Mouse (Mus musculus) stomach, embryonic 16.5 days (tissue): ENCODE data around the gene Aldoart2. TPM values are rescaled to one million over a fixed set of nuclear protein-coding genes. Genes with fewer than 3 reads are reported as not detected.
"Not testable (repeated sequence)": the region's sequence is repeated elsewhere in the genome, so short reads cannot be mapped to it uniquely, and the experiment has no call there.

Source experiments
- ATAC-seq: fragments of 200-750 bp; cut with Nextera tagmentation; 2 replicates; pipeline ENCODE4 v1.8.0; 2017; ENCODE audit warnings: moderate number of reproducible peaks, moderate TSS enrichment; ENCODE audit not compliant: insufficient read depth, low FRiP score
- H3K27ac ChIP-seq: fragments of 300-500 bp; sonication (generic); 2 replicates; pipeline ENCODE4 v1.5.1; 2014; ENCODE audit warnings: low read length
- H3K27me3 ChIP-seq: fragments of 300-500 bp; sonication (generic); 2 replicates; pipeline ENCODE4 v1.6.1; 2014; ENCODE audit warnings: low read length, control low read depth, mixed read lengths; ENCODE audit not compliant: control insufficient read depth, insufficient read depth
- H3K36me3 ChIP-seq: fragments of 300-500 bp; sonication (generic); 2 replicates; pipeline ENCODE4 v1.6.1; 2014; ENCODE audit warnings: low read length; ENCODE audit not compliant: control insufficient read depth, insufficient read depth
- H3K4me1 ChIP-seq: fragments of 300-500 bp; sonication (generic); 2 replicates; pipeline ENCODE4 v1.6.1; 2014; ENCODE audit warnings: low read length, control low read depth, mixed read lengths; ENCODE audit not compliant: control insufficient read depth, insufficient read depth
- H3K4me2 ChIP-seq: fragments of 300-500 bp; sonication (generic); 2 replicates; pipeline ENCODE4 v1.6.1; 2014; ENCODE audit warnings: low read depth, low read length, mixed read lengths
- H3K4me3 ChIP-seq: fragments of 300-500 bp; sonication (generic); replicated peaks from 2 replicates; pipeline ENCODE4 v1.5.1; 2014; ENCODE audit warnings: mild to moderate bottlenecking, low read length
- H3K9ac ChIP-seq: fragments of 300-500 bp; sonication (generic); 2 replicates; pipeline ENCODE4 v1.6.1; 2014; ENCODE audit warnings: low read length
- H3K9me3 ChIP-seq: fragments of 300-500 bp; sonication (generic); replicated peaks from 2 replicates; pipeline ENCODE4 v1.6.1; 2016; ENCODE audit warnings: low read length, control low read depth; ENCODE audit not compliant: control insufficient read depth
- WGBS: fragments of 180-500 bp; shearing (Covaris S2); extraction: QIAGEN DNeasy Blood & Tissue Kit; methylation state at CpG from one replicate; pipeline ENCODE4 v1.1.7; 2014; 5-methylcytosine and 5-hydroxymethylcytosine counted together
- polyA plus RNA-seq: library from polyadenylated mRNA; unstranded; fragments of >200 nt; fragmentation: Nextera tagmentation; extraction: Ambion mirVana; gene quantifications from 2 replicates; pipeline ENCODE4 v1.2.1, GENCODE M21; 2015

Aldoart2 gene
- not detected in 2 replicates for polyA plus RNA-seq

DNA sequence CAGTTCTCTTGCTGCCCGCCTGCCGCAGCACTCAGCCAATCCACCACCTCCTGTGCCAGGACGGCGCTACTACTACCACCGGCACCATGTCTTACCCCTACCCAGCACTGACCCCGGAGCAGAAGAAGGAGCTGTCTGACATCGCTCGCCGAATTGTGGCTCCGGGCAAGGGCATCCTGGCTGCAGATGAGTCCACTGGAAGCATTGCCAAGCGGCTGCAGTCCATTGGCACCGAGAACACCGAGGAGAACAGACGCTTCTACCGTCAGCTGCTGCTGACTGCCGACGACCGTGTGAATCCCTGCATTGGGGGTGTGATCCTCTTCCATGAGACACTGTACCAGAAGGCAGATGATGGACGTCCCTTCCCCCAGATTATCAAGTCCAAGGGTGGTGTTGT is at the start of gene Aldoart2:
Gene Aldoart2, plus strand, starts transcription at position 34 of the 400 bp plus-strand sequence.
- Histone ChIP-seq H3K9me3 (no peaks in the 10 kb centered on the region), H3K4me1 (no peaks in the 10 kb centered on the region), H3K9ac (no peak within 1 kb of the TSS), H3K4me3 (no peak within 1 kb of the TSS), H3K4me2 (no peak within 1 kb of the TSS), H3K27ac (no peak within 1 kb of the TSS), H3K27me3 (no peaks in the 10 kb centered on the region), H3K36me3 (no peaks in the 10 kb centered on the region)
- 94% methylated on average over 19 of the region's 19 CpGs for whole genome bisulfite sequencing
- ATAC-seq: no peak

DNA sequence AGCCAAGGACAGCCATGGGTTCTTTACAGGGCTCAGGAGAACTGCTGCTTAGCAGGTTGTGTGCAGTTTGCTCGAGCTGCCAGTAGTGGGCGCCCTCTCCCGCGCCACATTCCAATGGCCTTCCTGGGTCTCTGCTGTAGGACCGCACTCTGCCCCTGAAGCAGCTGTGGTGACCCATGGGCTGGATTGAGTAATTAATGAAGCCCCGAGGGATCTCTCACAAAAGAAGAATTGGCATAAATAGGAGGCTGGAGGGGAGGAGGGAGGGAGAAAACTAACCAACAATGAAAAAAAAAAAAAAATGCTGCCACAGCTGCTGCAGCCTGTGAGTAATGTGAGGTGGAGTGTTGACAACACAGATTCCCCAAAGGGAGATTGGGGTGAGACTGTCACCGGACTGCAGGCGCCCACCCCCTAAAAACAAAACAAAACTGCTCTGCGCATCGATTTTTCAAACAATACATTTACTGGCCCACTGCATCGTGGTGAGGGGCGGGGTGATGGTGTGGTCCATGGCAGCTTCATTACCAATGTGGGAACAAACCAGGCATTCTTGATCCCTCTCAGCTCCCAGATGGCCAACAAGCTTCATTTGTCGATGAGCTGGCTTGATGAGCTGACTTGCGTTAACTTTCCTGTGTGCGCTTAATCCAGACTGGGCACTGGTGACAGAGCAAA is 46.8 kb upstream of the Aldoart2 start:
- H3K27me3 ChIP-seq: no peaks in the 10 kb centered on the region
- no peak overlapping the region for H3K4me2 ChIP-seq
- no peaks in the 10 kb centered on the region for H3K9me3 ChIP-seq
- no peak overlapping the region for H3K27ac ChIP-seq
- 53% methylated on average over 15 of the region's 15 CpGs for WGBS
- H3K4me1 ChIP-seq: no peaks in the 10 kb centered on the region
- no peak overlapping the region for H3K4me3 ChIP-seq
- no peak for ATAC-seq
- no peaks in the 10 kb centered on the region for H3K36me3 ChIP-seq
- H3K9ac ChIP-seq: no peak overlapping the region

DNA sequence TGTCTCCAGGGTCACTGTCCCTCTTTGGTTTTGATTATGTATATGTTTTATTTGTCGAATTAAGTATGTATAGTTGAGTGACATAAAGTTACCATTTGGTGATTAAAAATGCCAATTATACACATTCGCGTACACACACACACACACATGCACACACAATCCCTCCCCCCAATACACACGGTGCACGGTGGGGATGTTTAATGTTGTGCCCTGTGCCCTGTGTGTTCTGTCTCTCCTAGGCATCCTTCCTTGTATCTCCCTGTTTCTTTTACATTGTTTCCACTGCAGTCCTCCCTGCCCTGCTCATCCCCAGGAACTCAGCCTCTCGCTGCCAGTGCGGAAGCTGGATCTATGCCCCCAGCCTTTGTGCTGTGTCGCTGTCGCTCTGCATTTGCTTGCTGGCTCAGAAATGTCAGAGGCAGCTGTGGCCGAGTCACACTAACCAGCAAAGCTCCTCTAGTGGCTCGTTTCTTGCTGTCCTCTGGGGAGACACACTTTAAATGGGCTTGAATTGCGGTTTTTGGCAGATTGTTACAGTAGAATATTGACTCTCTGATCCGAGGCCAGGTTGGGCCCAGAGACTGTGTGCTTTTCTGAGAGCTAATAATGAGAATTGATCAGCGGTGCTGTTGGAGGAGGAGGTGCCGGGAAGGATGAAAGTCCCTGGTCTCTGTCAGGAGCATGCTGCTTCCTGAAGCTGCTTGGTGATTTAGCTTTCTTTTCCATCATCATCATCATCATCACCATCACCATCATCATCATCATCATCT is 37.9 kb upstream of the Aldoart2 start:
- Histone ChIP-seq H3K27ac (no peak overlapping the region), H3K36me3 (no peaks in the 10 kb centered on the region), H3K9ac (no peak overlapping the region), H3K27me3 (no peaks in the 10 kb centered on the region), H3K4me2 (no peak overlapping the region), H3K4me1 (no peaks in the 10 kb centered on the region), H3K4me3 (no peak overlapping the region), H3K9me3 (no peaks in the 10 kb centered on the region)
- ATAC-seq: no peak
- WGBS: 63% methylated on average over 15 of the region's 15 CpGs

DNA sequence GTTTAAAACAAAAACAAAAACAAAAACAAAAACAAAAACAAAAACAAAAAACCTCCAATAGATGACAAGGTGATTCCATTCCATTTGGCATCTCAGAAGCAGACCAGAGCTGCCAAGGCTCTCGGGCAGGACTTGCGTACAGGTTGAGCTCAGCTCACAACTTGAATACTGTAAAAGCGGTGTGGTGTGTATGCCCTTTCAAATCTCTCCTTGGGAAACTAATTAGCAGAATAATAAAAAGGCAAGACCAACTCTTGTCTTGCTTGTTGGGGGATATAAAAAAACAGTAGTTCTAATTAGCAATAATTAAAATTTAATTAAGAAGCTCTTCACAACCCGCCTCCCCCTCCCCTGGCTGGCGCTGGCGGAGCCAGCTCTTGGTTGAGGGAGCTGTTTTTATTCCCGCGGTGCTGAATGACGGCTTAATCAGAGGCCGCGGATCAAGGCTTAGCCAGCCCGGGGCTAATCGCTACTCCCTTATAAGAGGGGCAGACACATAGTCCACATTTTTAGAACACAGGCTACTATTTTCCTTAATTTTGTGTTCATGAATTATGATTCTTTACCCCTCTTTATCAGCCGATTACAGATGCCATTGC is 28.4 kb upstream of the Aldoart2 start:
- Histone ChIP-seq H3K36me3 (no peaks in the 10 kb centered on the region), H3K9me3 (no peaks in the 10 kb centered on the region), H3K4me2 (no peak overlapping the region), H3K9ac (no peak overlapping the region), H3K4me3 (no peak overlapping the region), H3K4me1 (no peaks in the 10 kb centered on the region), H3K27ac (no peak overlapping the region), H3K27me3 (no peaks in the 10 kb centered on the region)
- WGBS: 9% methylated on average over 14 of the region's 14 CpGs
- no peak for ATAC-seq

DNA sequence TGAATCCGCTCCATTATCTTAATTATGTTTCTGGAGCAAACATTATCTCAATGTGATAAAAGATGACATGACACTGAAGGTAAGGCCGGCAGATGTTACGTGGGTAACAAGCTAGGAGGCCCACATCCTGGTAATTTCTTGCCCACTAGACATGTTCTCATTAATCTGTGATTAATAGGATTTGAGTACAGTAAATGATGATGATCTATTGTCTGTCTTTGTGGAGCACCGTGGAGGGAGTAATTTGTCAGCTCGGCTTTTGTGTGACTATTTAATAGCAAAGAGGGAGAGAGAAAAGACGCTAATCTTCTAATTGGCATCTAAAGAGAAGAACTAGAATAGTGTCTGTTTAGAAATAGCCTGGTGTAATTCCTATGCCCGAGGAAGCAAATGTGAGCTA is 27.3 kb upstream of the Aldoart2 start:
- Histone ChIP-seq H3K4me3 (no peak overlapping the region), H3K9me3 (no peaks in the 10 kb centered on the region), H3K4me1 (no peaks in the 10 kb centered on the region), H3K36me3 (no peaks in the 10 kb centered on the region), H3K4me2 (no peak overlapping the region), H3K27me3 (no peaks in the 10 kb centered on the region), H3K27ac (no peak overlapping the region), H3K9ac (no peak overlapping the region)
- no peak for ATAC-seq
- 50% methylated on average over 7 of the region's 7 CpGs for WGBS

DNA sequence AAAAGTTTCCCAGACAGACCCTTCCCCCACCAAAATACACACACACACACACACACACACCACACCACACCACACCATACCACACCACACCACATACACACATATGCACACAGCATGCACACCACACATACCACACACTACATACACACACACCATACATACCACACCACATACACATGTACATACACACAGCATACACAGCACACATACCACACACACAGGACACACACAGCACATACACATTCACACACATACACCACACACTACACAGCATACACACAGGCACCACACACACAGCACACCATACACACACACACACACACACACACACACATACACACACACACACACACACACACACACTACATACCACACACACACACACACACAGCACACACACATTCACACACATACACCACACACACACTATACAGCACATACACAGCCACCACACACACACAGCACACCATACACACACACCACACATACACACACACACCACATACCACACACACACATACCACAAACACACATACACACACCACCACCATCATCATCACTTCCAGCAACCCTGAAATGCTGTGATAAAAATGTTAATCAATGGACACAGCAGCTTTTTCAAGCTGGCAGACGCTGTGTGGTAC is 26.6 kb upstream of the Aldoart2 start:
- Histone ChIP-seq H3K36me3 (no peaks in the 10 kb centered on the region), H3K27ac (no peak overlapping the region), H3K4me2 (no peak overlapping the region), H3K27me3 (no peaks in the 10 kb centered on the region), H3K9me3 (no peaks in the 10 kb centered on the region), H3K4me1 (no peaks in the 10 kb centered on the region), H3K4me3 (no peak overlapping the region), H3K9ac (no peak overlapping the region)
- ATAC-seq: peak; percentile 69
- 76% methylated on average over 1 of the region's 1 CpGs for WGBS

DNA sequence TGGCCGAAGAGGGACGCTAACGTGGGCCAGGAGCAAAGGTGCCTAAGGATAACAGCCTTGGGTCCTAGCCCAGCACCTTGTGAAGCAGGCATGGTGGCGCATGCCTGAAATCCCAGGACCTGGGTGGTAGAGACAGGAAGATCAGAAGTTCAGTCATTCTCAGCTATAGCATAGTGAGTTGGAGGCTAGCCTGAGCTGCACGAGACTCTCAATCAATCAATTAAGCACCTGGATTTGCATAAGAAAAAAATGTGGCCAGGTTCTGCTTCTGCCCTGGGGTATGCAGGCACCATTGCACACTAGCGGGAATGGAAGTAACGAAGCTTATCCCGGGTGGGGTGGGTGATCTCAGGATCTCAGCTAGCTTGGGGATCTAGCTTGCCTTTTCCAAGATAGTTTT is 25.9 kb upstream of the Aldoart2 start:
- ATAC-seq: no peak
- Histone ChIP-seq H3K9ac (no peak overlapping the region), H3K9me3 (no peaks in the 10 kb centered on the region), H3K36me3 (no peaks in the 10 kb centered on the region), H3K4me1 (no peaks in the 10 kb centered on the region), H3K4me3 (no peak overlapping the region), H3K4me2 (no peak overlapping the region), H3K27me3 (no peaks in the 10 kb centered on the region), H3K27ac (no peak overlapping the region)
- 62% methylated on average over 8 of the region's 8 CpGs for WGBS

DNA sequence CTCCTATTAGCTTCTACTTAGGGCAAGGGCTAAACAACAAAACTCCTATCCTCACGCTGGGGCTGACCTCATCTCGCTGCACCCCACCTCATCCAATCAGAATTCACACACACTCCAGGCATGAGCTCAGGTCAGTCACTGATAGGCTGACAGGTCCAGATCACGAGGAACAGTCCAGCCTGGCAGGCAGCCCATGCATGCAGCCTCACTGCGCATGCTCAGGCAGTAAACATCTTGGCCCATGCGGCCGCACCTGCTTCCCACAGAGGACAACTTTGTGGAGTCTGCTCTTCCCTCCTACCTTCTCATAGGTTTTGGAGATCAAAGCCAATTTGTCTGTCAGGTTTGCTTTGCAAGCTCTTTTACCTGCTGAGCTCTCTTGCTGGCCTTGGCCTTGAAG is 10.1 kb upstream of the Aldoart2 start:
- ATAC-seq, H3K27me3 ChIP-seq, H3K9me3 ChIP-seq, H3K36me3 ChIP-seq, H3K9ac ChIP-seq, H3K4me3 ChIP-seq, H3K4me2 ChIP-seq, H3K27ac ChIP-seq, H3K4me1 ChIP-seq: not testable (repeated sequence)
- 79% methylated on average over 6 of the region's 6 CpGs for WGBS

DNA sequence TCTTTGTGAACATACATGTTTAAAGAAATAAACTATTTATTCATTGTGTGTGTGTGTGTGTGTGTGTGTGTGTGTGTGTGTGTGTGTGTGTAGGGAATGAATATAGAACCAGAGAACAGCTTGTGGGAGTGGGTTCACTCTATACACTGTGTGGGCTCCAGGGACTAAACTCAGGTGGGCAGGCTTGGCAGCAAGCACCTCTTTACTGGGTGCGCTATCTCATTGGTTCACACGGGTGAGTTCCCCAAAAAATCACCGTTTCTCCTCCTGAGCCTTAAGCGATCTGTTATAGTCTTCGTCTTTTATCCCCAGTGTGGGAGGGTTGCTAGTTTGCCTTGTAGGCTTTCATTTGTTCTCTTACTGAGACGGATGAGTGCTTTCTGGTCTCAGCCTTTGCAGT is 7.2 kb upstream of the Aldoart2 start:
- WGBS: 76% methylated on average over 6 of the region's 6 CpGs
- Histone ChIP-seq H3K4me2 (no peak overlapping the region), H3K4me1 (no peaks in the 10 kb centered on the region), H3K9ac (no peak overlapping the region), H3K4me3 (no peak overlapping the region), H3K9me3 (no peaks in the 10 kb centered on the region), H3K27ac (no peak overlapping the region), H3K27me3 (no peaks in the 10 kb centered on the region), H3K36me3 (no peaks in the 10 kb centered on the region)
- no peak for ATAC-seq
